Comparison of ENCODE assay signal across 9 mouse cellular contexts in the genomic region with DNA sequence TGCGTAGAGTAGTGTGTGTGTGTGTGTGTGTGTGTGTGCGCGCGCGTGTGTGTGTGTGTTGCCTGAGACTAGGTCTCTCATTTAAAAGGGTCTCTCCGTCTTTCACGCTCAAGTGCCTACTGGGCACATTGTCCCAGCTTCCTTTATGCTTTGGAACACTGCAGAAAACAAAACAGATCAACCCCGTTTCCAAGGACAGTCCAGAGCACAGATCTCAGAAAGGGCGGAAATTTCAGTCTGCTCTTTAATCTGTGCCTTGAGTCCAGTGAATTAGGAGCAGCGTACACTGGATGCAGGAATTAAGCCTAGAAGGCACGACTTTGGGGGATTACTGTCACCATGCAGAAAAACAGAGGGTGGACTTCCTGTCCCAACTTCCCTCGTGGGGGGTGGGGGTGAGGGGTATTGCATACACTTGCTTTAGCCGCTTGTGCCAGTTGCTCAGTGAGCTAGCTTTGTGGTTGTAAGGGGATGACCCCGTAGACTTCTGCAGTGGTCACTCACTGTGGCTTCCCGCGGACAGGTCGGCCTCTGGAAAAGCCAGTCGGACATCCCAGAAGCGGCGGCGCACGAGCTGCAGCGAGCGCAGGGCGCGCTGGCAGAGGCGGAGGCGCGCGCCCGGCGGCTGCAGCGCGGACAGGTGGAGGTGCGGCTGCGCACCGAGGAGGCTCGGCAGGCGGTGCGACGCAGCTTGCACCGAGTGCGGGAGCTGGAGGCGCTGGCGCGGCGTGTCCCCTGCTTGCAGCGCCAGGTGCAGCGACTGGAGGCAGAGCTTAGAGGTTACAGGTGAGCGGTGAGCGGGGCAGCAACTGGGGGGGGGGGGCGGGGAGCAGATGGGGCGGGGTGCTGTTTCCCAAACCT. TPM values are rescaled to one million over a fixed set of nuclear protein-coding genes. Genes with fewer than 3 reads are reported as not detected.
DNase-seq lines count a peak whose midpoint lies in the region; TF ChIP-seq lines count a peak whose summit lies in the region.
"Had no signal": no experiment of that assay in that cellular context is flagged by ENCODE, and none has a peak within 500 bp of the region (broad histone marks: within the 10 kb centered on the region; RNA-seq: fewer than 3 reads in every experiment).

No protein-coding gene starts in this region.

- no peak for TF ChIP-seq EP300 in heart, adult 2 months (IDR thresholded peaks at IDR 0.05; ENCODE audit: insufficient read depth, low read depth, low read length)

- H3K9ac ChIP-seq in heart, adult 2 months (ENCODE audit: low read depth, low read length) = no peak overlapping the region

- TF ChIP-seq POLR2A in heart, adult 2 months (IDR thresholded peaks at IDR 0.05; ENCODE audit: insufficient read depth, low read depth, low read length) = no peak

- no peak overlapping the region for H3K27ac ChIP-seq in heart, adult 2 months

- no peaks in the 10 kb centered on the region for H3K36me3 ChIP-seq in heart, adult 2 months (ENCODE audit: control insufficient read depth, insufficient read depth, low read length)

- peak in 1 of 2 experiments; percentile 37 for DNase-seq in heart, adult 2 months
- DNase-seq in heart, adult 11 months = no peak
- DNase-seq in thymus, postnatal 4 days = peak; percentile 33
- DNase-seq in thymus, postnatal 10 days (ENCODE audit: low spot score in 2 of 2) = no peak
- DNase-seq in kidney, postnatal 10 days = peak; percentile 58
- DNase-seq in neural tube, embryonic 10.5 days (ENCODE audit: extremely low spot score, low spot score) = peak; percentile 47
- DNase-seq in adrenal gland, postnatal 14 days = no peak
- no peak for DNase-seq in cerebellum, adult 11 months

- H3K4me1 ChIP-seq in heart, adult 2 months (ENCODE audit: control insufficient read depth, insufficient read depth, low read length) = peaks cover 4% of the 10 kb centered on the region

- H3K4me3 ChIP-seq in heart, adult 2 months = peak overlapping the region; percentile 35

- peaks cover 5% of the 10 kb centered on the region for H3K27me3 ChIP-seq in heart, adult 2 months (ENCODE audit: control insufficient read depth, insufficient read depth, low read length)
- H3K27me3 ChIP-seq: CH12.LX had no signal

- no peaks in the 10 kb centered on the region for H3K79me2 ChIP-seq in heart, adult 2 months (replicated peaks; ENCODE audit: control insufficient read depth, insufficient read depth, low read length)

- TF ChIP-seq CTCF in heart, adult 2 months (IDR thresholded peaks at IDR 0.05) = no peak

- WGBS in heart, adult 2 months = 5% methylated on average over 53 of the region's 53 CpGs

- intact Hi-C loops in heart, adult 2 months (cut with DNase I) = no loop called here

RNA-seq across cellular contexts. Expression of a gene that starts 1.7 kb away (rescaled TPM):
- 1 to 10 TPM in 1 of 2 experiments, under 1 TPM in 1; 0.86 to 1.2 TPM for total RNA-seq in heart, adult 2 months (2021)
- polyA plus RNA-seq in heart, adult 2 months (2012; rRNA removed) = 1.3 and 2.5 TPM in 2 replicates
- 1.1 and 2.5 TPM in 2 replicates for total RNA-seq in adrenal gland, postnatal 14 days (2021)
- total RNA-seq: CH12.LX had no signal

RNA-seq across cellular contexts. Expression of a gene that starts 45.5 kb away (rescaled TPM):
- total RNA-seq in heart, adult 2 months (2021) = 1 to 10 TPM in 1 of 2 experiments, under 1 TPM in 1; 0.94 to 5.8 TPM
- polyA plus RNA-seq in heart, adult 2 months (2012; rRNA removed) = 2.6 and 9.9 TPM in 2 replicates
- 0.52 and 0.60 TPM in 2 replicates for total RNA-seq in adrenal gland, postnatal 14 days (2021)
- total RNA-seq: CH12.LX had no signal

Comparison
In these comparisons a context has a peak if more than half of its experiments do, and no peak if none do; other contexts are left out.
1. DNase-seq: peak in thymus, postnatal 4 days (single experiment), kidney, postnatal 10 days (single experiment) and neural tube, embryonic 10.5 days (single experiment); none in heart, adult 11 months (single experiment), thymus, postnatal 10 days (0 of 2), adrenal gland, postnatal 14 days (single experiment) and cerebellum, adult 11 months (single experiment).